Mouse (Mus musculus): ENCODE data around the gene Hsd11b1. TPM values are rescaled to one million over a fixed set of nuclear protein-coding genes. Genes with fewer than 3 reads are reported as not detected.
"Not testable (repeated sequence)": the region's sequence is repeated elsewhere in the genome, so short reads cannot be mapped to it uniquely, and the experiment has no call there.

The Hsd11b1 gene
- polyA plus RNA-seq, 1 experiment: not detected

- TF ChIP-seq GATA1 (IDR thresholded peaks at IDR 0.05; ENCODE audit: low read length) (no peak), TAL1 (IDR thresholded peaks at IDR 0.05; ENCODE audit: low read length) (no peak)
Measured at GRCm38 (mm10) chr1:193299995-193300394, 36.1 kb upstream of the Hsd11b1 start.

DNA sequence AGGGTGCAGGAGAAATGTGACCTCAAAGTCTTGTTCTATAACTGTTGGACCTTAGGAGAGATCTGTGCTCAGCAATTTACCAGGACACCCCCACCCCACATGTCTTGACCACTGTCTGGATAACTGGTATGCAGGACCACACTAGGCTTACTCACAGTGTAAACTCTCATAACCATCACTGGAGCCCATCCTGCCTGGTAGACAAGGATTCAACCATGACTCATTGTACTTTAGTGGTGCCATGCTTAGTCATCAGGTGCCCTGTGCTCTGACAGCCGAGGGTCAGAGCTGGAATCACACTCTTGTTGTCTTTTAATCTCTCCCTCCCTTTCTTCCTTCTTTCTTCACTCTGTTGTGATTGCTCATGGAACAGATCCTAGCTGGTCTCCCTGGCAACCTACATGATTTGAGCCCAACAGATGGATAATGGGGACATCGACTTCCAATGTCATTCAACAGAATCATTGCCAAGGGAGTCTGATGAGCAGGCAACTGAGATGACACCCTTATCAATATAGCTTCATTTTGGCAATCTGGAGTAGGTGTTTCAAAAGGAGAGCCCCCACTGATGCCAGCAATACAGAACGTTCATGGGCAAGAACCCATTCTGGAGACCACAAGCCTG lies 34.4 kb upstream of the Hsd11b1 start:
- no peaks in the 10 kb centered on the region for H3K27me3 ChIP-seq (ENCODE audit: control insufficient read depth)
- no peaks in the 10 kb centered on the region for H3K4me1 ChIP-seq (ENCODE audit: control insufficient read depth)
- no peaks in the 10 kb centered on the region for H3K9me3 ChIP-seq (ENCODE audit: control insufficient read depth, low read length)
- TF ChIP-seq TAL1 (IDR thresholded peaks at IDR 0.05; ENCODE audit: low read length) (no peak), GATA1 (IDR thresholded peaks at IDR 0.05; ENCODE audit: low read length) (no peak)
- H3K36me3 ChIP-seq (ENCODE audit: control insufficient read depth): no peaks in the 10 kb centered on the region
- no peak overlapping the region for H3K4me3 ChIP-seq (replicated peaks)

More at GRCm38 (mm10) chr1:193299995-193300394, 36.1 kb upstream of the Hsd11b1 start:
- no peaks in the 10 kb centered on the region for H3K27me3 ChIP-seq (ENCODE audit: control insufficient read depth)
- no peaks in the 10 kb centered on the region for H3K36me3 ChIP-seq (ENCODE audit: control insufficient read depth)
- no peak overlapping the region for H3K4me3 ChIP-seq (replicated peaks)
- no peaks in the 10 kb centered on the region for H3K4me1 ChIP-seq (ENCODE audit: control insufficient read depth)
- no peaks in the 10 kb centered on the region for H3K9me3 ChIP-seq (ENCODE audit: control insufficient read depth, low read length)

- no peaks in the 10 kb centered on the region for H3K4me1 ChIP-seq (ENCODE audit: control insufficient read depth)
- H3K4me3 ChIP-seq (replicated peaks): no peak overlapping the region
- TF ChIP-seq GATA1 (IDR thresholded peaks at IDR 0.05; ENCODE audit: low read length): no peak
- H3K9me3 ChIP-seq (ENCODE audit: control insufficient read depth, low read length): no peaks in the 10 kb centered on the region
- H3K36me3 ChIP-seq (ENCODE audit: control insufficient read depth): no peaks in the 10 kb centered on the region
- H3K27me3 ChIP-seq (ENCODE audit: control insufficient read depth): no peaks in the 10 kb centered on the region
Measured at GRCm38 (mm10) chr1:193295920-193296319, 32.0 kb upstream of the Hsd11b1 start.

GRCm38 (mm10) chr1:193293926-193294325 lies 30.1 kb upstream of the Hsd11b1 start:
- Histone ChIP-seq H3K36me3 (ENCODE audit: control insufficient read depth) (no peaks in the 10 kb centered on the region), H3K4me1 (ENCODE audit: control insufficient read depth) (no peaks in the 10 kb centered on the region), H3K27me3 (ENCODE audit: control insufficient read depth) (no peaks in the 10 kb centered on the region), H3K9me3 (ENCODE audit: control insufficient read depth, low read length) (no peaks in the 10 kb centered on the region), H3K4me3 (replicated peaks) (no peak overlapping the region)
- TF ChIP-seq GATA1 (IDR thresholded peaks at IDR 0.05; ENCODE audit: low read length) (no peak), TAL1 (IDR thresholded peaks at IDR 0.05; ENCODE audit: low read length) (no peak)

DNA sequence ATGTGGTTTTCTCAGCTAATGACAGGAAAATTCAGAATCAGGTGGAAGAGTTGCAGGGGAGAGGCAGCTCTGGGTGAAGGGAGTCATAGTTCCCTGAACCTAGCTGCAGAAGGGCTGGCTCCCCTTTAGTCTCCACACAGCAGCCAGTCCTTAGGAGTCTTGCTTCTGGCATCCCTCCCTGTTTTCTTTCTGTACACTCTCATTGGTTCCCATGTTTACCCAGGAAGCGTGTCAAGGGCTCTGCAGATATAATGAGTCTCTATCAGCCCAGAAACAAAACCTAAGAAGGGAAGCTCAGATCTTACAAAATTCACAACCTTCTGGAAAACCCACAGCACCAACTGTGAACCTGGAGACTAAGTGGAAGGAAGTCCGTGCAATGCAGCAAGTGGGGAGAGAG lies 29.2 kb upstream of the Hsd11b1 start:
- TF ChIP-seq TAL1 (IDR thresholded peaks at IDR 0.05; ENCODE audit: low read length): no peak
- TF ChIP-seq GATA1 (IDR thresholded peaks at IDR 0.05; ENCODE audit: low read length): no peak
- Histone ChIP-seq H3K36me3 (ENCODE audit: control insufficient read depth) (no peaks in the 10 kb centered on the region), H3K4me3 (replicated peaks) (no peak overlapping the region), H3K27me3 (ENCODE audit: control insufficient read depth) (no peaks in the 10 kb centered on the region), H3K4me1 (ENCODE audit: control insufficient read depth) (no peaks in the 10 kb centered on the region), H3K9me3 (ENCODE audit: control insufficient read depth, low read length) (no peaks in the 10 kb centered on the region)

DNA sequence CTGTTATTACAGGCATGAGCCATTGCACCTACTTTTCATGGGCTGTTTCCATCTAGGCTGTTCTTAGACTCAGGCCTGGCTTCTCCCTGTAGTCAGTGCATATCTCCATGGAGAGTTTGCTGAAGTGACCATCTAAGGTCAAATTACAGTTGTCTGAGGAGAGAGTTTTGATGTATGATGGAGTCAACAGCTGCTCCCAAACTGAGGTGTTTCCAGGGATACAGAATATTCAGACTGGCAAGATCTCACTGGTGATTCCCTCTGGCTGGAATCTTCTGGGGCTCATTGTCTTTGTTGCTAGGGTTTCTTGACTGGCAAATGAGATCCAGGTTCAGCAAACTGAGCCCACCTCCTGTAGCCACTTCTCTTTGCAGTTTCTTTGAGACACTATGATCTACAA lies 26.8 kb upstream of the Hsd11b1 start:
- H3K27me3 ChIP-seq (ENCODE audit: control insufficient read depth): no peaks in the 10 kb centered on the region
- TF ChIP-seq TAL1 (IDR thresholded peaks at IDR 0.05; ENCODE audit: low read length) (no peak), GATA1 (IDR thresholded peaks at IDR 0.05; ENCODE audit: low read length) (no peak)
- H3K36me3 ChIP-seq (ENCODE audit: control insufficient read depth): no peaks in the 10 kb centered on the region
- H3K4me3 ChIP-seq (replicated peaks): no peak overlapping the region
- no peaks in the 10 kb centered on the region for H3K4me1 ChIP-seq (ENCODE audit: control insufficient read depth)
- no peaks in the 10 kb centered on the region for H3K9me3 ChIP-seq (ENCODE audit: control insufficient read depth, low read length)

GRCm38 (mm10) chr1:193289914-193290313 lies 26.0 kb upstream of the Hsd11b1 start:
- Histone ChIP-seq H3K27me3 (ENCODE audit: control insufficient read depth) (no peaks in the 10 kb centered on the region), H3K4me1 (ENCODE audit: control insufficient read depth) (no peaks in the 10 kb centered on the region), H3K4me3 (replicated peaks) (no peak overlapping the region), H3K9me3 (ENCODE audit: control insufficient read depth, low read length) (no peaks in the 10 kb centered on the region), H3K36me3 (ENCODE audit: control insufficient read depth) (no peaks in the 10 kb centered on the region)
- TF ChIP-seq GATA1 (IDR thresholded peaks at IDR 0.05; ENCODE audit: low read length) (no peak), TAL1 (IDR thresholded peaks at IDR 0.05; ENCODE audit: low read length) (no peak)

GRCm38 (mm10) chr1:193289076-193289475 lies 25.2 kb upstream of the Hsd11b1 start:
- TF ChIP-seq TAL1 (IDR thresholded peaks at IDR 0.05; ENCODE audit: low read length) (no peak), GATA1 (IDR thresholded peaks at IDR 0.05; ENCODE audit: low read length) (no peak)
- Histone ChIP-seq H3K4me3 (replicated peaks) (no peak overlapping the region), H3K27me3 (ENCODE audit: control insufficient read depth) (no peaks in the 10 kb centered on the region)

GRCm38 (mm10) chr1:193287578-193287977 lies 23.7 kb upstream of the Hsd11b1 start:
- no peak for TF ChIP-seq GATA1 (IDR thresholded peaks at IDR 0.05; ENCODE audit: low read length)
- no peak for TF ChIP-seq TAL1 (IDR thresholded peaks at IDR 0.05; ENCODE audit: low read length)
- Histone ChIP-seq H3K36me3 (ENCODE audit: control insufficient read depth) (no peaks in the 10 kb centered on the region), H3K4me1 (ENCODE audit: control insufficient read depth) (no peaks in the 10 kb centered on the region), H3K4me3 (replicated peaks) (no peak overlapping the region), H3K9me3 (ENCODE audit: control insufficient read depth, low read length) (no peaks in the 10 kb centered on the region), H3K27me3 (ENCODE audit: control insufficient read depth) (no peaks in the 10 kb centered on the region)

More at GRCm38 (mm10) chr1:193289076-193289475, 25.2 kb upstream of the Hsd11b1 start:
- H3K36me3 ChIP-seq (ENCODE audit: control insufficient read depth): no peaks in the 10 kb centered on the region
- H3K4me1 ChIP-seq (ENCODE audit: control insufficient read depth): no peaks in the 10 kb centered on the region
- no peaks in the 10 kb centered on the region for H3K9me3 ChIP-seq (ENCODE audit: control insufficient read depth, low read length)

DNA sequence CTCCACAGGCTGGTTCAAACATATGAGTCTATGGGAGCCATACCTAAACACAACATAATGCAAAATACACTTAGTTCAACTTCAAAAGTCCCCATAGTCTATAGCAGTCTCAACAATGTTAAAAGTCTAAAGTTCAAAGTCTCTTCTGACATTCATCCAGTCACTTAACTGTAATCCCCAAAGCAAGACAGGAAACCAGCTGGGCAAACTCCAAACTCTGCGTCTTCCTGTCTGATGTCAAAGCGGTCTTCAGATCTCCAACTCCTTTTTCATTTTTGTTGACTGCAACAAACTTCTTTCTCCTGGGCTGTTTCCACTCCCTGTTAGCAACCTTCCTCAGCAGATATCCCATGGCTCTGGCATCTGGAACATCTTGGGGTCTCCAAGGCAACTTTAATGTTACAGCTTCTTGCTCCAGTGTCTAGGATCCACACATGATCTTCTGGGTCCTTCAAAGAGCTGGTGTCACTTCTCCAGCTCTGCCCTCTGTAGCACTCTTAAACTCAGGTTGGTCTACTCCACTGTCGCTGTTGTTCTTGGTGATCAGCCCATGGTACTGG lies 22.0 kb upstream of the Hsd11b1 start:
- not testable (repeated sequence) for H3K9me3 ChIP-seq (ENCODE audit: control insufficient read depth, low read length); H3K36me3 ChIP-seq (ENCODE audit: control insufficient read depth); H3K4me1 ChIP-seq (ENCODE audit: control insufficient read depth); H3K4me3 ChIP-seq (replicated peaks); H3K27me3 ChIP-seq (ENCODE audit: control insufficient read depth)
